Mouse (Mus musculus): Measurements from ENCODE around the gene Anks1.

The Anks1 gene

GRCm38 (mm10) chr17:28050210-28050609, 141.1 kb downstream of the Anks1 start:
- DNase-seq (ENCODE audit: low spot score in 2 of 2): no peak

DNA sequence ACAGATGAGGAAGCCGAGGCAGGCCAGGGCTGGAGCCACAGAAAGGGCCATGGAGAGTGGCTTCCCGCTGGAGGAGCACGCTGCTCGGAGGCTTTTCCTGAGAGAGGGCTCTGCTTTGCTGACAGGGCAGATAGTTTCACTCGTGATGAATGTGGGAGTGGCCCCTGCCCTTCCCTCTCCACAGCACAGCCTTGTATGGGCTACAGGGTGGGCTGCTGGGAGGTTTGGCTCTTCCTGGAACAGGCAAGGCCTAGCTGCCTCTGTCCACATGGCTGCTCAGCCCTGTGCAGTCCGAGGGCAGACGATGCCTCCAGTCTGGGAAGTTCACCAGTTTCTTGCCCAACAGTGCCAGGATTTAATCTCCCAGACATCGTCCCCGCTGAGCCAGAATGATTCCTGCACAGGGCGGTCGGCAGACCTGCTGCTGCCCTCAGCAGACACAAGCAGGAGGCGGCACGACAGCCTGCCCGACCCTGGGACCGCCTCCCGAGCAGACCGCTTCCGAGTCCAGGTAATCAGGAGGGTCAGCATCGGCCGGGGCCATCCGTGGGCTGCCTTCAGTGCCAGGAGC, 143.3 kb downstream of the Anks1 start:
- DNase-seq (ENCODE audit: low spot score in 2 of 2): no peak

DNA sequence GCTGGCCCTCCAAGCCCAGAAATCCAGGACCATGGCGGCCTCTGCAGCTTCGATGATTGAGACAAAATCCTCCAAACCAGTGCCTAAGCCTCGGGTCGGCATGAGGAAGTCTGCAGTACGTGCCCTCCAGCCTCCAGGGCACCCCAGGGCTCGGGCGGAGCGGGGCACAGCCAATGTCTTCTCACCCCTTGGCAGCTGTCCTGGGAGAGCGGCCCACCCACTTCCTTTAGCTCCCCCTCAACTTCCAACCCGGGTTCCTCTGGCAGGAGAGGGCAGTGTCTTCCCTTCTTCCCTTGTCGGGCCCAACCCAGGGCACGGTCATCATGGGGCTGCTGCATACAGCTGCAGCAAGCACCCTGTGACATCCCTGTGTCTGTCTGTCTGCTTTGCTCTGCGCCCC, 149.2 kb downstream of the Anks1 start:
- DNase-seq (ENCODE audit: low spot score in 2 of 2): no peak

DNA sequence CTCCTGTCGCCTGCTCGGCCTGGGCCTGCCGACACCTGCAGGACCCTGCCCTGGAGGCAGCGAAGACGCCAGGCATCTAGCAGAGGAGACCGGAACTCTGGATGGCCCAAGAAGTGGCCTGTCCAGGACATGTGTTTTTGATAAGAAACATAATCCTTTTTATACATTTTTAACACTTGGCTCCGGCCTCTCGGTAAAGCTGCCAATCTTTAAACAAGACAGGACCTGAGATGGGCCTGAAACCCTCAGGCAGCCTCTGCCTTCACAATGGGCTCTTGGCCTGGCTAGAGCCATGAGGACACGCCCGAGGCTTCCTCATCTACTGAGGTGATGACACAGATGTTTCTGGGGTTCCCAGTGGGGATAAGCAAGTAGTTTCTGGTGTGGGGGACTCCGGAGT, 151.6 kb downstream of the Anks1 start:
- DNase-seq (ENCODE audit: low spot score in 2 of 2): no peak

GRCm38 (mm10) chr17:28061472-28061871, 152.4 kb downstream of the Anks1 start:
- DNase-seq (ENCODE audit: low spot score in 2 of 2): no peak

- DNase-seq (ENCODE audit: low spot score in 2 of 2): no peak
These were observed 153.6 kb downstream of the Anks1 start for GRCm38 (mm10) chr17:28062710-28063109.

DNA sequence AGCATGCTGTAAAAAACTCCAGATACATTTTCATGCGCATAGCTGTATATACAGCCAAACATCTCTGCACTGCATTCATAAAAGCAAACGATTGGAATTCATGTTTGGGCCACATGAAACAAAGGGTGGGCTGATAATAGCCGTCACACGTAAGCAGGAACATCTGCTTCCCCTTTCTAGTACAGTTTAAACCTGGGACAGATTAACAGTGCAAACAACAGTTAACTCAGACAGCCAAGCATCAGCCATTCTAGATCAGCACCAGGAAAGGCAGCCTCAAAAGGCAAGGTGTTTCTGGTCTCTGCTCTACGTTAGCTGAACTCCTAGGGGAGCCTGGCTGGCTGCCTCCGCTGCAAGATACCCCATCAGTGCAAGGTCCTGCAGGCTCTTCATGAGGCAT, 154.1 kb downstream of the Anks1 start:
- no peak for DNase-seq (ENCODE audit: low spot score in 2 of 2)

DNA sequence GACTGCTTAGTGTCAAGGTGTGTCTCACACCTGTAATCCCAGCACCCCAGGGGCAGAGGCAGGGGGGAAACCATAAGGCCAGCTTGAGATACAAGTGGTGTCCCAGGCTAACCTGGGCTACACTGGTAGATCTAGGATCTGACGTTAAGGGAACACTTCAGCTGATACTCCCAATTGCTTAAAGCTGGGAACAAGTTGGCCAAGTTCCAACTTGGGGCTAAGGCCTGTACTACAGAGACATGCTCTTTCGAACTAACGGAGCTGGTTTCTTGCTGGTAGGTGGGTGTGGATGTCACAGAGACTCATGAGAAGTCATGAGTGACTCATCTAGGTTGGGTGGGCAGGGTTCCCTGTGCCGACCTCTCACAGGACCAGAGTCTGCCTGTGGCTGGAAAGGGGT, 158.2 kb downstream of the Anks1 start:
- DNase-seq (ENCODE audit: low spot score in 2 of 2): no peak

GRCm38 (mm10) chr17:28069446-28069845, 160.3 kb downstream of the Anks1 start:
- DNase-seq (ENCODE audit: low spot score in 2 of 2): no peak

DNA sequence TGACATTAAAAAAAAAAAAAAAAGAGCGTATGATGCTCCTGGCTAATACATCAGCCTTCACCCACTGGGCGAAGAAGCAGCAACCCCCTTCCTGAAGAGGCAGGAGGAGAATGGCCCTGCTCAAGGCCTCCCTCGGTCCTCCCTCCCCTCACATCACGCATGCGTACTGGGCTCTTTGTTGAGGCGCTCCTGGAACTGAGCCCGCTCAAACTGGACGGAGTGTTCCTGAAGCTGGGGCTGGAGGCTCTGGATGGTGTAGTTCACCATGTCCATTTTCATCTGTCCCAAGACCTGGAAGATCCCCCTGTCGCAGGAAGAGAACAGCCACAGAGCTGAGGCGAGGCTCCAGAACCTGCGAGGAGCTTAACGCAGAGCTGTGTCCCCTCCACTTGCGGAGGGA, 161.2 kb downstream of the Anks1 start:
- DNase-seq (ENCODE audit: low spot score in 2 of 2): no peak

- no peak for DNase-seq (ENCODE audit: low spot score in 2 of 2)
These were observed 163.6 kb downstream of the Anks1 start for GRCm38 (mm10) chr17:28072730-28073129.

GRCm38 (mm10) chr17:28074486-28074885, 165.4 kb downstream of the Anks1 start:
- no peak for DNase-seq (ENCODE audit: low spot score in 2 of 2)

DNA sequence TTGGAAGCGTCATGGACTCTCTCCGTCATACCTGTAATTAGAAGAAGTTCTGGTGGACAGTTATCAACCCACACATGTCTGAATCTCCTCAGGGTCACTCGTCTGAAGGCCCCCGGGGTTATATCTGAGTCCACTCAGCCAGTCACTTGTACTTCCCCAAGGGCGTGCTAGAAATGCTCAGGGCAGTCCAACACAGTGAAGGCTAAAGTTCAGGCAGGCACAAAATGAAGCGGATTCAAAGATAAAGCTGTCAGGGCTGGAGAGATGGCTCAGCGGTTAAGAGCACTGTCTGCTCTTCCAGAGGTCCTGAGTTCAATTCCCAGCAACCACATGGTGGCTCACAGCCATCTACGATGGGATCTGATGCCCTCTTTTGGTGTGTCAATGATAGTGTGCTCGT, 168.9 kb downstream of the Anks1 start:
- DNase-seq (ENCODE audit: low spot score in 2 of 2): no peak

DNA sequence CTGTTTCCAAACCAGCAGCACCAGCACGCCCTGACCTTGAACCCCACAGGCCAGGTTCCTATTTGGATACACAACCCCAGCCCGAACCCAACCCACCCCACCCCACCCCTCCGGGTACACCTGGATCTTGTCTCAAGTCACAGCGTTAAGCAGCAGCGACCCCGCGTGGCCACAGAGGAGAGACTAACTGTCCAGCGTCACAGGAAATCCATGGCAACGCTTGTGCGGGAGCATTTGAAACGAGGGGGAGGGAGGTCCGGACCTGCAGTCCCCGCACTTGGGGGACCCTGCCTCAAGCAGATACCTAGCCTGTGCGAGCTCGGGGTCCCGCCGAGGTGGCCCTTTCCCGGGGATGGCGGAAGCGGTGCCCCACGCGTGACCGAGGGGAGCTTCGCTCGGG, 170.5 kb downstream of the Anks1 start:
- DNase-seq (ENCODE audit: low spot score in 2 of 2): peak; percentile 74 to 80

DNA sequence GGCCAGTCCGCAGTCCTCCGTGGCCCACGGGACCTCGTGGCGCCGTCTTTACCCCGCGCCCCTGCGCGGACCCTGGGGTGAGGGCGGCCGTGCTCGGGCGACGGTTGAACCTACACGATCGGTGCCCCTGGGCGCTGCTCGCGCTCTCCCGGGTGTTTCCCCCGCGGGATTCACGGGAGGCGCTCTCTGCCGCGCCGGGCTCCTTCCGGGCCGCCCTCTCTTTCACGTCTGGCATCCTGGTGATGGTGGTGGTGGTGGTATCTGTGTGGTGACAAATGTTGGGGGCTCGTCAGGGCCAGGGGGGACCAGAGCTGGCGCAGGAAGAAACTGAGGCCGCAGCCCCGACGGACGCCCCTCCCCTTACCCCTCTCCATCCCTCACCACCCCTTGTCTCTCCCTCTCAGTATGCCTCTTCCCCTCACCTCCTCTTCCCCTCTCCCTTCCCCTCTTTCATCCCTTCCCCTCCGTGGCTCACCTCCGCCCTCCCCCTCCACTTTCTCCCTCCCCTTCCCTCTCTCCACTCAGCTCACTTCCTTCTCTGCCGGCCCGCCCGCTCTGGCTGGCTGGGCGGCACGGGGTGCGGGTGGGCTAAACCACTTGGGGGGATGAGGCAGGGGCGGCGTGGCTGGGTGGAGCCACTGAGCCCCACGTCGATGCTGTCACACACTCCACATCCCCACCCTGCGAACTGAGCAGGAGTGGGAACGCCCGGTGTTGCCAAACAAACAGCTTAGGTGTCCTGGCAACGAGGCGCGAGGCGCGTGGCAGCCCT, 171.1 kb downstream of the Anks1 start, which contains the start of gene Tcp11:
Tcp11 (minus strand) TSS at position 595 of the 772 bp plus-strand sequence.
- no peak for DNase-seq (ENCODE audit: low spot score in 2 of 2)

- no peak for DNase-seq (ENCODE audit: low spot score in 2 of 2)
These were observed 171.7 kb downstream of the Anks1 start for GRCm38 (mm10) chr17:28080817-28081165.

DNA sequence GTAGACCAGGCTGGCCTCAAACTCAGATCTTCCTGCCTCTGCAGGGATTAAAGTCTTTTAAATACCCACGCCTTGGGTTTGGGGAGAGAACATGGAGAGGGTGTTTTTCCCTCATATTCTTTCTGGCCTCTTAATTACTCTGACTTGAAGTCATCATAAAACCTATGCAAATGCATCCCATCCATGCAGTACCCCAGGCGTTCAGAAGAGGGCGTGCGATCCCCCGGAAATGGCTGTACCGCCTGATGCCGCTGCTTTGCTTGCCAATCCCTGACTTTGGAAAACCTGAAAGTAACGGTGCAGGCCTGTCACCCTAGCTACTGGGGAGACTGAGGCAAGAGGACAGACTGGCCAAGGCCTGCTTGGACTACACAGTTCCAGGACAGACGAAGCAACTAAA, 172.3 kb downstream of the Anks1 start:
- DNase-seq (ENCODE audit: low spot score in 2 of 2): no peak

DNA sequence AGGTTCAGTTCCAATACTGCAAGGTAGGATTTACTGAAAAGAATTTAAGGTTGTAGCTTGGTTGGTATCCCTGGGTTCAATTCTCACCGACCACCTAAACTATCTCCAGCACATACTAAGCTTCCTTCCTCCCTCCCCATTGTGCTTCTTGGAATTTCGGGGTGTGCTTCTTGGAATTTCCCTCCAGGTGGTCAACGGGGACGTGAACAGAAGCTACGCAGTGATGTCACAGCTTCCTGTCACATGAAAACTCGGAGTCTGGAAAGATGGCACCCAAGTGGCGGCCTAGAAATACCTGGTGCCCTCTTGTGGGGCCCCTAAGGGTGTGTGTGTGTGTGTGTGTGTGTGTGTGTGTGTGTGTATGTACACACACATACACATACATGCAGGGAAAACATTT, 172.8 kb downstream of the Anks1 start:
- no peak for DNase-seq (ENCODE audit: low spot score in 2 of 2)

DNA sequence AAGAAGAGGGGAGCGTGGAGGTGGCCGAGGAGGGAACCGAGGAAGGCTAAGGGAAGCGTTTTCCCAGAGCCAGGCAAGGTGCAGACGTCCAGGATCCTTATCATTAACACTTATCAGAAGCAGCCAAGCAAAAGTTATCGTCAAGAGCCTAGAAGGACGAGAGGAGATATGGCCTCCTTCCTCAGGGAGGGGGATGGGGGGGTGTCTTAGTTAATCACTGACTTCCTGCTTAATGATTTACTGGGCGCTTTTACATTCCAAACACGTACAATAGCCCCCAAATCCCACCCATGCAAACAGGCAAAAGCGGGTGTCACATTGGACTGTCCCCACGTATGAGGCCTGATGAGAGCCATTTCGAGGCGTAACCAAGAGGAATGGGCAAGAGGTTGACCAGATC, 173.8 kb downstream of the Anks1 start:
- no peak for DNase-seq (ENCODE audit: low spot score in 2 of 2)

DNA sequence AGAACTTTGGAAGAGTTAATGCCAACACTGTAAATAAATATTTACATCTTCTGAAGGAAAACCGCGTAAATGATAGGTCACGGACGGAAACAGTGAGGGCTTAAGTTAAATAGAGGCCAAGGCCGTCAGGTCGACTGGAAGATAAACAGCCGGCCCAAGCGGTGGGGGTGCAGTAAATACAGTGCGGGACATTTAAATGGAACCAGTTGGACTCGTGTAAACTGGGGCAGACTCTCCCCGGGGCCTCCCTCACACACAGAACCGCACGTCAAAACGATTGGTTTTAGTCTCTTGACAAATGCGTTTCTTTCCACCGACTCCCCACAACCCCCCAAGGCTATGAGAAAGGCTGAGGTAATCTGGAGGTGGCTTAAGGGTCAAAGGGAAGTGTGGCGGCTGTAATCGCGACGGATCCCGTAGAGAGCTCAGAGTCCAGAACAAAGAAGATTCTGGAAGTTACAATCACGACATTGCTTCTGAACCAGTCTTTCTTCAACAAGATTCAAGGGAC, 175.3 kb downstream of the Anks1 start:
- no peak for DNase-seq (ENCODE audit: low spot score in 2 of 2)

DNA sequence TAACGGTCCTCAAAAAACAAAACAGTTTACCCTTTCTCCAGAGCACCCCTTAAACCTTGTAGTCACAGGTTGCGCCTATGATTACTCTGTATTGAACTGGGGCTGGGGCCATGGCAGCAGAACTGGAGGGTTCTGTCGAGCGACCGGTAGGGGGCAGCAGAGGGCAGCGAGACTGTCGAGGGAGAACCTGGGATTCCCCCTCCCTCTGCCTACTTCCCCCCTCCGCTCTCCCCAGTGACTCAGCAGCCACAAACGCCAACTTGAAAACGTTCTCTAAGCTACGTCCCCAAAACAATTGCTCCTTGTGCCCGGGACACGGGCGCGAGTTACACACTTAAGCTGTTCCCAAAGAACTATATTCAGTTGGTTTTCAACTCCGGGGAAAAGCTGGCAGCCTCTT, 175.9 kb downstream of the Anks1 start:
- peak; percentile 76 to 84 for DNase-seq (ENCODE audit: low spot score in 2 of 2)

DNA sequence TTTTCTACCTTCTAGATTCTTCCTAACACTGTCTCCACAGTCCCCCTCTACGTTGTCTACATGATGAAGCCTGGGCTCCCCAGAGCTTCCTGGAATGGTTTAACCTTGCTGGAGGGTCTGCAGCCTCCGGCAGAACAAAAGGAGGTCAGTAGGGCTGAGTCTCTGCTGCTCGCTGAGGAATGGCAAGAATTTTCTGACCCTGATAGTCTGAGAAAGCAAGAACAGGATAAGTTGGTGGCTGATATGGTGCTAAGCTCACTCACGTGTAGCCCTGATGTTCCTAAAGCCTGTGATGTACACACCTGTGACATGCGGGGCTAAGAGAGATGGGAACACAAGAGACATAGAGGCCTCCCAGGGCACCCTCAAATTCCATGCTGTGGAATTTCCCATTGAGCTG, 178.3 kb downstream of the Anks1 start:
- no peak for DNase-seq (ENCODE audit: low spot score in 2 of 2)

GRCm38 (mm10) chr17:28088718-28089117, 179.6 kb downstream of the Anks1 start:
- no peak for DNase-seq (ENCODE audit: low spot score in 2 of 2)

DNA sequence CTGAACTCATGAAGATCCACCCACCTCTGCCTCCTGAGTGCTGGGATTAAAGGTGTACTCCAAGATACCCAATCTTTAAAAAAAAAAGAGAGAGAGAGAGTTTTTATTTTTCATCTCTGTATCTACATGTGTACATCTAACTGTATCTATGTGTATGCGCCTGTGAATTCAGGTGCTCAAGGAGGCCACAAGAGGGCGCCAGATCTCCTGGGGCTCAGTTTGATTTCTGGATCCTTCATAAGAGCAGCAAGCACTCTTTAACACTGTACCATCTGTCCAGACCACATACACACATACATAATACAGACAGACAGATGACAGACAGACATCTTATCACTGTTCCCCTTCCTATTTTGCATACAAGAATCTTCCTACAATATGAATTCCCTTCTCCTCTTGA, 183.2 kb downstream of the Anks1 start:
- DNase-seq (ENCODE audit: low spot score in 2 of 2): no peak

Measured in frontal cortex, postnatal 25 days (tissue).